Mouse (Mus musculus) midbrain, embryonic 15.5 days (tissue): ENCODE data around the gene Sap30l. TPM values are rescaled to one million over a fixed set of nuclear protein-coding genes. Genes with fewer than 3 reads are reported as not detected.
"Not testable (repeated sequence)": the region's sequence is repeated elsewhere in the genome, so short reads cannot be mapped to it uniquely, and the experiment has no call there.

ENCODE experiments used
- ATAC-seq: fragments of 200-750 bp; cut with Nextera tagmentation; replicated peaks from 2 replicates; pipeline ENCODE4 v1.8.0; 2017; ENCODE audit warnings: moderate TSS enrichment
- H3K27ac ChIP-seq: fragments of 300-500 bp; sonication (generic); 2 replicates; pipeline ENCODE4 v1.5.1; 2015; ENCODE audit warnings: mild to moderate bottlenecking, inconsistent platforms
- H3K27me3 ChIP-seq: fragments of 300-500 bp; sonication (generic); replicated peaks from 2 replicates; pipeline ENCODE4 v1.6.1; 2015; ENCODE audit warnings: inconsistent platforms
- H3K36me3 ChIP-seq: fragments of 300-500 bp; sonication (generic); replicated peaks from 2 replicates; pipeline ENCODE4 v1.6.1; 2015; ENCODE audit warnings: inconsistent platforms
- H3K4me1 ChIP-seq: fragments of 300-500 bp; sonication (generic); 2 replicates; pipeline ENCODE4 v1.6.1; 2015; ENCODE audit warnings: inconsistent platforms
- H3K4me2 ChIP-seq: fragments of 300-500 bp; sonication (generic); 2 replicates; pipeline ENCODE4 v1.6.1; 2015; ENCODE audit warnings: inconsistent platforms, mild to moderate bottlenecking, moderate library complexity
- H3K4me3 ChIP-seq: fragments of 300-500 bp; sonication (generic); 2 replicates; pipeline ENCODE4 v1.5.1; 2015; ENCODE audit warnings: mild to moderate bottlenecking, inconsistent platforms
- H3K9ac ChIP-seq: fragments of 300-500 bp; sonication (generic); 2 replicates; pipeline ENCODE4 v1.6.1; 2015; ENCODE audit warnings: mild to moderate bottlenecking, inconsistent platforms
- H3K9me3 ChIP-seq: fragments of 300-500 bp; sonication (generic); 2 replicates; pipeline ENCODE4 v1.6.1; 2016; ENCODE audit warnings: inconsistent platforms
- WGBS: fragments of 180-500 bp; shearing (Covaris S2); methylation state at CpG from one replicate; pipeline ENCODE4 v1.1.7; 2015; ENCODE audit warnings: mixed read lengths; 5-methylcytosine and 5-hydroxymethylcytosine counted together
- polyA plus RNA-seq: library from polyadenylated mRNA; unstranded; fragments of >200 nt; fragmentation: Nextera tagmentation; extraction: Ambion mirVana; gene quantifications from 2 replicates; pipeline ENCODE4 v1.2.1, GENCODE M21; 2015

Sap30l gene
- polyA plus RNA-seq, 1 experiment from 2014 or later = 11.6 TPM

DNA sequence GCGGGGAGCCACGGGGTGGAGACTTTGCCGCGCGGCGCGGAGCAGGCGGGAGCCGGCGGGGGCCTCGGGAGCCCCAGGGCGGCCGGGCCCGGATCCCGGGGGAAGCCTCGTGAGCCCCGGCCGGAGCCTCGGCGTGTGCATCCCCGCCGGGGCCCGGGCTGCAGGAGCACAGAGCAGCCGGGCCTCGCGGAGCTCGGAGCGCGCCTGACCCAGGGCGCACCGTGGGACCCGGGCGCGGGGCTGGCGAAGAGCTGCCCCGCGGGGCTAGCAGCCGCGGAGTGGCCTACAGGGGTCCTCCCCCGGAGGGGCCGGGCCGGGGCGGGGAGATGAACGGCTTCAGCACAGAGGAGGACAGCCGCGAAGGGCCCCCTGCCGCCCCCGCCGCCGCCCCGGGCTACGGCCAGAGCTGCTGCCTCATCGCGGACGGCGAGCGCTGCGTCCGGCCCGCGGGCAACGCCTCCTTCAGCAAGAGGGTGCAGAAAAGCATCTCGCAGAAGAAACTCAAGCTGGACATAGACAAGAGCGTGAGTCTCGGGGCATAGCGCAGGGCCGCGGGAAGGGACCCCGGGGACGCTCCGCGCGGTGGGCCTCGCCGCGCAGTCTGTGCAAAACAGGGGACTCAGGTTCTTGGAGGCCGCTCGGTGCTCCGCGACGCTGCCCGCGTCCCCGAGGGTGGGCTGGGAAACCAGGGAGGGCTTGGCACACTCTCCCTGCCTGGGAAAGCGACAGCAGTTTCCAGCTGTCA, 501 bp downstream of the Sap30l start:
- peak overlapping the region; percentile 93 for H3K4me3 ChIP-seq
- H3K4me1 ChIP-seq = peaks cover 24% of the 10 kb centered on the region
- no peaks in the 10 kb centered on the region for H3K9me3 ChIP-seq
- H3K9ac ChIP-seq = peak overlapping the region; percentile 81
- H3K36me3 ChIP-seq = no peaks in the 10 kb centered on the region
- H3K27ac ChIP-seq = peak overlapping the region; percentile 47
- peak overlapping the region; percentile 97 for H3K4me2 ChIP-seq
- H3K27me3 ChIP-seq = no peaks in the 10 kb centered on the region
- WGBS = under 1% methylated on average over 81 of the region's 85 CpGs
- peak; percentile 71 for ATAC-seq

GRCm38 (mm10) chr11:57802511-57802870, 1.1 kb downstream of the Sap30l start:
- H3K9me3 ChIP-seq = no peaks in the 10 kb centered on the region
- peak overlapping the region; percentile 47; the same call in 1 of the 2 replicates for H3K27ac ChIP-seq
- under 1% methylated on average over 18 of the region's 18 CpGs for WGBS
- H3K27me3 ChIP-seq = no peaks in the 10 kb centered on the region
- peak overlapping the region; percentile 93 for H3K4me3 ChIP-seq
- ATAC-seq = no peak
- peak overlapping the region; percentile 97 for H3K4me2 ChIP-seq
- peaks cover 24% of the 10 kb centered on the region for H3K4me1 ChIP-seq
- H3K36me3 ChIP-seq = no peaks in the 10 kb centered on the region
- peak overlapping the region; percentile 81 for H3K9ac ChIP-seq

GRCm38 (mm10) chr11:57805047-57805446, 3.6 kb downstream of the Sap30l start:
- Histone ChIP-seq H3K9ac (no peak overlapping the region), H3K9me3 (no peaks in the 10 kb centered on the region), H3K4me3 (no peak overlapping the region), H3K27ac (no peak overlapping the region), H3K27me3 (no peaks in the 10 kb centered on the region), H3K36me3 (peaks cover 6% of the 10 kb centered on the region; the same call in 1 of the 2 replicates), H3K4me1 (peaks cover 24% of the 10 kb centered on the region), H3K4me2 (no peak overlapping the region)
- WGBS = 87% methylated on average over 3 of the region's 3 CpGs
- no peak for ATAC-seq

DNA sequence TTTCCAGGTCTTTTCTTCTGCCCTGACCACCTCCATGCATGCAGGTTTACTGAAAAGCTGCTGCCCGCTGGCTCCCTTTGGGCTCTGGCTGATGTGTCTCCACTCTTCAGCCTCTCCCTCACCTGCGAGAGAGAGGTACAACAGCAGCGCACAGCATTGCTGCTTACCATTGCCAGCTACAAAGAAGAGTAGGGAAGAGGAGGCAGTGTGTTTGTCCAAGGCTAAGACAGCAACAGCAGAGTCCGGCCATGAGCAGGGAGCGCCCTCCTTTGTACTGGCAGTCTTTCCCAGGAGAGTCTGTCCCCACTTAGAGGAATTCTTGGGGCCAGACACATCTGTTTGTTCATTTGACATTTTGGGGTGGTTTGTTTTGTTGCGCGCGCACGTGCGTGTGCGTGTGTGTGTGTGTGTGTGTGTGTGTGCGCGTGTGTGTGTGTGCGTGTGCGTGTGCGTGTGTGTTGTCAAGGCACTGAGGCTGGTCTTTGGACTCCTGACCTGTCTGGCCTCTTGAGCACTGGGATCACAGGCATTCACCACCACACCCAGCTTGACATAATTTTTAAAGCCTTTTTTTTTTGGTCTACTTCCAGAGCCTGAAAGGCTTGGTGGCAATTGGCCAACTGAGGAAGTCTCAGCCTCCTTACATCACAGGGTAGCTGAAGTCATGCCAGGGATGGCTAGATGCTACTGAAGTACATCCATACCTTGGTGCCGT, 7.7 kb downstream of the Sap30l start:
- no peaks in the 10 kb centered on the region for H3K9me3 ChIP-seq
- 95% methylated on average over 17 of the region's 17 CpGs for WGBS
- H3K4me3 ChIP-seq = no peak overlapping the region
- peaks cover 6% of the 10 kb centered on the region; the same call in 1 of the 2 replicates for H3K36me3 ChIP-seq
- no peak overlapping the region for H3K4me2 ChIP-seq
- ATAC-seq = no peak
- H3K9ac ChIP-seq = no peak overlapping the region
- H3K27me3 ChIP-seq = no peaks in the 10 kb centered on the region
- H3K27ac ChIP-seq = no peak overlapping the region
- H3K4me1 ChIP-seq = no peaks in the 10 kb centered on the region

- H3K9me3 ChIP-seq = no peaks in the 10 kb centered on the region
- H3K4me3 ChIP-seq = no peak overlapping the region
- peaks cover 6% of the 10 kb centered on the region; the same call in 1 of the 2 replicates for H3K36me3 ChIP-seq
- H3K4me1 ChIP-seq = no peaks in the 10 kb centered on the region
- no peak for ATAC-seq
- no peak overlapping the region for H3K9ac ChIP-seq
- no peaks in the 10 kb centered on the region for H3K27me3 ChIP-seq
- H3K4me2 ChIP-seq = no peak overlapping the region
- H3K27ac ChIP-seq = no peak overlapping the region
- WGBS = 94% methylated on average over 8 of the region's 8 CpGs
Measured at GRCm38 (mm10) chr11:57809732-57810098, 8.3 kb downstream of the Sap30l start.

GRCm38 (mm10) chr11:57811006-57811405, 9.6 kb downstream of the Sap30l start:
- WGBS = 87% methylated on average over 7 of the region's 7 CpGs
- no peak overlapping the region for H3K4me2 ChIP-seq
- H3K36me3 ChIP-seq = peaks cover 6% of the 10 kb centered on the region; the same call in 1 of the 2 replicates
- no peak overlapping the region for H3K27ac ChIP-seq
- H3K27me3 ChIP-seq = no peaks in the 10 kb centered on the region
- H3K9ac ChIP-seq = no peak overlapping the region
- H3K4me1 ChIP-seq = no peaks in the 10 kb centered on the region
- ATAC-seq = no peak
- no peak overlapping the region for H3K4me3 ChIP-seq
- H3K9me3 ChIP-seq = no peaks in the 10 kb centered on the region

DNA sequence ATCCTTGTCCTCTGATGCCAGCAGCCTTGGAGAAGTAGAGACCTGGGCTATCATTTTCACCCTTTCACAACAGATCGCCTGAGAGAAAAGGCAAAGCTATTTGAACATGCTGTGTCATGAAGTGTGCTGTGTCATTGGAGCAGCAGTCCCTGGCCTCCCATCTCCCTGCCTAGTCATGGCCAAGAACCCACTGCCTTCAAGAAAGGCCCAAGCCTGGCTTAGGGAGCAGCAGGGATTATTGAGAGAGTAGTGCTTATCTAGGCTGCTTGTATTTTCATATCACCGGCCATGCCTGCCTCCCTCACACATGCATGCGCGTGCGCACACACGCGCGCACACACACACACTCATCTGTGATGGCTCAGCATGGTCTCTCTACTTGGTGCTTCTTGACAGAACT, 10.8 kb downstream of the Sap30l start:
- no peak for ATAC-seq
- WGBS = 98% methylated on average over 8 of the region's 8 CpGs

DNA sequence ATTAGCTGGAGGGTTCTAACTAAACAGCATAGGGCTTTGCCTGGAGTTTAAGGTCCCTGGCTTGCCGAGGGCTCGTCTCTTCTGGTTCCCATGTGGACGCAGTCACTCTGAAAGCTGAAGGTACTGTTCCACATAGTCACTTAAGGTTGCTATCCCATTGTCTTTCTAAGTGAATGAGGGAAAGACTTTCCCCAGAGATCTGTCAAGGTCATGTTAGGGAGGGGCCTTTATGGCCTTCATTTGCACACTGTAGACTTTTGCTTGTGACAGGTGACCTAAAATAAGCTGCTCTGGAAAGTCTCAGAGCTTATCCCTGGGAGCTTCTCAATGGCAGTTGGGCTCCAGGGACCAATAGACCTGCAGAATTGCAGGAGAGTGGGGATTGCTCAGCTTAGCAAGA, 12.2 kb downstream of the Sap30l start:
- 92% methylated on average over 3 of the region's 3 CpGs for WGBS
- Histone ChIP-seq H3K27ac (no peak overlapping the region), H3K36me3 (peaks cover 6% of the 10 kb centered on the region; the same call in 1 of the 2 replicates), H3K4me1 (no peaks in the 10 kb centered on the region), H3K9ac (no peak overlapping the region), H3K9me3 (no peaks in the 10 kb centered on the region), H3K27me3 (no peaks in the 10 kb centered on the region), H3K4me3 (no peak overlapping the region), H3K4me2 (no peak overlapping the region)
- no peak for ATAC-seq

More for the DNA sequence above, 10.8 kb downstream of the Sap30l start:
- Histone ChIP-seq H3K27me3 (no peaks in the 10 kb centered on the region), H3K4me3 (no peak overlapping the region), H3K36me3 (peaks cover 6% of the 10 kb centered on the region; the same call in 1 of the 2 replicates), H3K4me2 (no peak overlapping the region), H3K9ac (no peak overlapping the region), H3K4me1 (no peaks in the 10 kb centered on the region), H3K27ac (no peak overlapping the region), H3K9me3 (no peaks in the 10 kb centered on the region)

DNA sequence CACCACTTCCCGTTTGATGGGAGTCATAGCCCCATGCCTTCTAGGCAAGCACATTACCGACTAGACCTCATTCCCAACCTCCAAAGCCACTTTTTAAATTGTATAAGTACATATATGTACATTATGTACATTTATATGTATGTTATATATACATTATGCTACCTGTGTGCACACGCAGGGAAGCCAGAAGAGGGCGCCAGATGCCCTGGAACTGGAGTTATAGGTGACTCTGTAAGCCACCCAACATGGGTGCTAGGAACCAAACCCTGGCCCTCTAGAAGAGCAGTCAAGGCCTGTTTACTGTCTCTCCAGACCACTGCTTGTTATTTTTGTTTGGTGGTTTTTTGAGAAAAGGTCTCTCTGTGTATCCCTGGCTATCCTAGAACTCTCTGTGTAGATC, 16.8 kb downstream of the Sap30l start:
- no peak for ATAC-seq
- no peak overlapping the region for H3K4me2 ChIP-seq
- no peaks in the 10 kb centered on the region for H3K9me3 ChIP-seq
- no peaks in the 10 kb centered on the region for H3K4me1 ChIP-seq
- H3K36me3 ChIP-seq = no peaks in the 10 kb centered on the region
- H3K27me3 ChIP-seq = no peaks in the 10 kb centered on the region
- no peak overlapping the region for H3K27ac ChIP-seq
- WGBS = 88% methylated on average over 4 of the region's 4 CpGs
- H3K9ac ChIP-seq = no peak overlapping the region
- no peak overlapping the region for H3K4me3 ChIP-seq

GRCm38 (mm10) chr11:57819999-57820581, 18.7 kb downstream of the Sap30l start:
- no peak for ATAC-seq
- H3K4me1 ChIP-seq = no peaks in the 10 kb centered on the region
- no peak overlapping the region for H3K4me2 ChIP-seq
- H3K9ac ChIP-seq = no peak overlapping the region
- H3K27me3 ChIP-seq = peaks cover 7% of the 10 kb centered on the region
- H3K36me3 ChIP-seq = no peaks in the 10 kb centered on the region
- H3K9me3 ChIP-seq = no peaks in the 10 kb centered on the region
- no peak overlapping the region for H3K4me3 ChIP-seq
- no peak overlapping the region for H3K27ac ChIP-seq
- WGBS = 29% methylated on average over 9 of the region's 9 CpGs

- ATAC-seq, H3K36me3 ChIP-seq, H3K4me3 ChIP-seq, H3K4me2 ChIP-seq, H3K4me1 ChIP-seq, H3K9me3 ChIP-seq, H3K27ac ChIP-seq, H3K9ac ChIP-seq: not testable (repeated sequence)
- H3K27me3 ChIP-seq = peaks cover 28% of the 10 kb centered on the region
- WGBS = 100% methylated on average over 2 of the region's 2 CpGs
Measured at GRCm38 (mm10) chr11:57823159-57823558, 21.7 kb downstream of the Sap30l start.

GRCm38 (mm10) chr11:57823714-57824113, 22.3 kb downstream of the Sap30l start:
- Histone ChIP-seq H3K36me3 (no peaks in the 10 kb centered on the region), H3K27ac (no peak overlapping the region), H3K9ac (no peak overlapping the region), H3K4me3 (no peak overlapping the region), H3K4me1 (peaks cover 8% of the 10 kb centered on the region), H3K27me3 (peaks cover 28% of the 10 kb centered on the region), H3K4me2 (no peak overlapping the region), H3K9me3 (no peaks in the 10 kb centered on the region)
- 81% methylated on average over 7 of the region's 7 CpGs for WGBS
- no peak for ATAC-seq
